17 mouse cellular contexts compared by ENCODE assay signal in the genomic region with DNA sequence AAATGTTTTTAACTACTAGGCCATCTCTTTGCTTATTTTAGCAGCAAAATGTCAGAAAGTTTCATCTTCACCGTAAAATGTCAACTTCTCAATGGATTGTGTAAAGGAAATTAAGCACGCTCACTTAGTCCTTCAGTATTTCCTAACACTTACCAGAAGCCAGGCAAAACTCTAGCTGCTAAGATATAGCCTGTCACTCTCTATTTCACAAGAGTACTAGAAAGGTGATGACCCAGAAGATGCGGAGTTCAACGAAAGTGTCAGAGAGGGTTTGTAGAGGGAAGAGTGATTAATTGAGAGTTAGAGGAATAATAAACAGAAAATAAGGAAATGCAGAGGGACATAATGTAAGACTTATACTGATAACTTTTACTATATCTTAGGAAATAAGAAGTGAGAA.
"Had no signal": no experiment of that assay in that cellular context is flagged by ENCODE, and none has a peak within 500 bp of the region (broad histone marks: within the 10 kb centered on the region; RNA-seq: fewer than 3 reads in every experiment).

No protein-coding gene starts in this region.

- DNase-seq: liver, embryonic 13.5 days; liver, postnatal 0 days; lung, adult 2 months; lung, postnatal 14 days; lung, postnatal 36 days; midbrain, embryonic 14.5 days; right cerebral cortex, postnatal 25 days; thymus, adult 2 months; thymus, postnatal 25 days; thymus, postnatal 4 days had no signal

- H3K4me3 ChIP-seq: liver, embryonic 13.5 days; liver, embryonic 15.5 days; megakaryocyte, embryonic 14.5 days; midbrain, embryonic 12.5 days; neural tube, embryonic 12.5 days; stomach, embryonic 15.5 days had no signal

- H3K9me3 ChIP-seq: liver, embryonic 13.5 days; liver, embryonic 15.5 days; megakaryocyte, embryonic 14.5 days; midbrain, embryonic 12.5 days; neural tube, embryonic 12.5 days; stomach, embryonic 15.5 days had no signal

- H3K27ac ChIP-seq: liver, embryonic 13.5 days; liver, embryonic 15.5 days; macrophage; midbrain, embryonic 12.5 days; neural tube, embryonic 12.5 days; stomach, embryonic 15.5 days; stomach, postnatal 0 days had no signal

- ATAC-seq: liver, postnatal 0 days had no signal

- H3K4me1 ChIP-seq: liver, embryonic 13.5 days; liver, embryonic 15.5 days; megakaryocyte, embryonic 14.5 days; midbrain, embryonic 12.5 days; neural tube, embryonic 12.5 days; stomach, embryonic 15.5 days had no signal

- H3K36me3 ChIP-seq: liver, embryonic 13.5 days; liver, embryonic 15.5 days; midbrain, embryonic 12.5 days; neural tube, embryonic 12.5 days; stomach, embryonic 15.5 days had no signal

- H3K27me3 ChIP-seq: liver, embryonic 13.5 days; liver, embryonic 15.5 days; megakaryocyte, embryonic 14.5 days; midbrain, embryonic 12.5 days; neural tube, embryonic 12.5 days; stomach, embryonic 15.5 days had no signal

- H3K9ac ChIP-seq: liver, embryonic 13.5 days; liver, embryonic 15.5 days; liver, postnatal 0 days; midbrain, embryonic 12.5 days; neural tube, embryonic 12.5 days; stomach, embryonic 15.5 days had no signal

- H3K4me2 ChIP-seq: liver, embryonic 13.5 days; liver, embryonic 15.5 days; midbrain, embryonic 12.5 days; neural tube, embryonic 12.5 days; stomach, embryonic 15.5 days had no signal
